ENCODE assay signal across 17 mouse cellular contexts in the genomic region with DNA sequence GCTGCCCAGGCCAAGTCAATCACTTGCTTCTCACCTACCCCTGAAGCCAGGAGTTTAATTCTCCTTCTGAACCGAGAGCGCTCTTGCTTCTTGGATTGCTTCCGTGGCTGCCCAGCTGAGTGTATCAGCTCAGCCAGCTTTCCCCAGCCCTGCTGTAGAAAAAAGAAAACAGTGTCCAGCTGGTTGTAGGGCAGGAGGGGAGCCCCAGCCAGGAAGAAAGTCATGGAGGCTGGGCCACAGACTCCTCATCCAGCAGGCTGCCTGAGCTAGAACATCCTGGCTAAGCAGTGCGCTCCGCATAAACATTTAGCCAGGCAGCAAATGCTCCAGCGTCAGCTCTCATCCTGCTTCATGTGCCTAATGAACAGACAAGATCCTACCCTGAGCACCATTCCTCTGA. TPM values are rescaled to one million over a fixed set of nuclear protein-coding genes. Genes with fewer than 3 reads are reported as not detected.
DNase-seq lines count a peak whose midpoint lies in the region; ATAC-seq lines count a peak whose summit lies in the region.
"Had no signal": no experiment of that assay in that cellular context is flagged by ENCODE, and none has a peak within 500 bp of the region (broad histone marks: within the 10 kb centered on the region; RNA-seq: fewer than 3 reads in every experiment).

No protein-coding gene starts in this region.

- ATAC-seq in heart, embryonic 14.5 days (ENCODE audit: insufficient number of reproducible peaks, insufficient read depth, low FRiP score, low read depth) = no peak
- ATAC-seq in midbrain, embryonic 11.5 days (ENCODE audit: low FRiP score) = no peak
- ATAC-seq in hindbrain, embryonic 12.5 days (ENCODE audit: low FRiP score) = no peak
- ATAC-seq in liver, embryonic 16.5 days (ENCODE audit: low read depth) = peak; percentile 16; the same call in 1 of the 2 replicates
- no peak for ATAC-seq in megakaryocyte-erythroid progenitor cell, adult 5-6 weeks (replicated peaks; ENCODE audit: low FRiP score, low TSS enrichment, poor library complexity, severe bottlenecking)
- ATAC-seq: Patski had no signal

- no peak overlapping the region for H3K4me3 ChIP-seq in heart, embryonic 14.5 days (ENCODE audit: control insufficient read depth in 1 of 2, insufficient read depth in 1 of 2, low read depth in 1 of 2, low read length in 2 of 2)
- H3K4me3 ChIP-seq in midbrain, embryonic 10.5 days = no peak overlapping the region
- no peak overlapping the region for H3K4me3 ChIP-seq in midbrain, embryonic 11.5 days (ENCODE audit: low read depth, low read length)
- H3K4me3 ChIP-seq in hindbrain, embryonic 12.5 days = no peak overlapping the region
- no peak overlapping the region for H3K4me3 ChIP-seq in liver, embryonic 16.5 days (ENCODE audit: low read depth, low read length)
- H3K4me3 ChIP-seq: erythroblast, embryonic 14.5 days; layer of hippocampus, adult 2 months; midbrain, embryonic 12.5 days had no signal

- H3K9ac ChIP-seq in heart, embryonic 14.5 days (ENCODE audit: low read length) = no peak overlapping the region
- no peak overlapping the region for H3K9ac ChIP-seq in midbrain, embryonic 11.5 days (ENCODE audit: low read length)
- no peak overlapping the region for H3K9ac ChIP-seq in hindbrain, embryonic 12.5 days
- H3K9ac ChIP-seq in liver, embryonic 16.5 days (ENCODE audit: low read depth, low read length) = no peak overlapping the region
- H3K9ac ChIP-seq: midbrain, embryonic 12.5 days had no signal

- H3K4me1 ChIP-seq in heart, embryonic 14.5 days (ENCODE audit: control insufficient read depth in 2 of 2, insufficient read depth in 2 of 2, low read length in 2 of 2) = peaks cover 3 to 6% of the 10 kb centered on the region in 2 experiments; a peak in 1 of 4 replicates
- peaks cover 17% of the 10 kb centered on the region for H3K4me1 ChIP-seq in midbrain, embryonic 10.5 days
- H3K4me1 ChIP-seq in midbrain, embryonic 11.5 days (ENCODE audit: control insufficient read depth, insufficient read depth, low read length) = peaks cover under 1% of the 10 kb centered on the region; the same call in 1 of the 2 replicates
- peaks cover 13% of the 10 kb centered on the region for H3K4me1 ChIP-seq in hindbrain, embryonic 12.5 days
- no peaks in the 10 kb centered on the region for H3K4me1 ChIP-seq in liver, embryonic 16.5 days (ENCODE audit: control insufficient read depth, low read depth, low read length)

- 0 out of 2 replicates have a peak overlapping the region, but pooled peaks have one; percentile 16 for H3K4me2 ChIP-seq in heart, embryonic 14.5 days (ENCODE audit: low read length)
- no peak overlapping the region for H3K4me2 ChIP-seq in midbrain, embryonic 11.5 days
- peak overlapping the region; percentile 11; the same call in 1 of the 2 replicates for H3K4me2 ChIP-seq in hindbrain, embryonic 12.5 days (replicated peaks)
- H3K4me2 ChIP-seq in liver, embryonic 16.5 days (ENCODE audit: low read depth, low read length) = no peak overlapping the region
- H3K4me2 ChIP-seq: midbrain, embryonic 12.5 days had no signal

- H3K9me3 ChIP-seq in heart, embryonic 14.5 days (ENCODE audit: control insufficient read depth, low read length) = no peaks in the 10 kb centered on the region
- no peaks in the 10 kb centered on the region for H3K9me3 ChIP-seq in midbrain, embryonic 10.5 days (replicated peaks)
- H3K9me3 ChIP-seq in midbrain, embryonic 11.5 days (ENCODE audit: control insufficient read depth, low read length) = no peaks in the 10 kb centered on the region
- no peaks in the 10 kb centered on the region for H3K9me3 ChIP-seq in hindbrain, embryonic 12.5 days (replicated peaks)
- H3K9me3 ChIP-seq in liver, embryonic 16.5 days (replicated peaks; ENCODE audit: control insufficient read depth, low read length) = no peaks in the 10 kb centered on the region
- H3K9me3 ChIP-seq: midbrain, embryonic 12.5 days had no signal

- H3K27ac ChIP-seq in heart, embryonic 14.5 days (replicated peaks in 1 of 2; ENCODE audit: control insufficient read depth in 1 of 2, insufficient read depth in 1 of 2, low read depth in 2 of 2, low read length in 2 of 2) = peak overlapping the region; percentile 42 to 64
- 0 out of 2 replicates have a peak overlapping the region, but pooled peaks have one; percentile 3 for H3K27ac ChIP-seq in midbrain, embryonic 10.5 days (replicated peaks)
- H3K27ac ChIP-seq in midbrain, embryonic 11.5 days (ENCODE audit: low read depth, low read length) = no peak overlapping the region
- peak overlapping the region; percentile 66 for H3K27ac ChIP-seq in hindbrain, embryonic 12.5 days
- no peak overlapping the region for H3K27ac ChIP-seq in liver, embryonic 16.5 days (ENCODE audit: low read length)
- H3K27ac ChIP-seq: layer of hippocampus, adult 2 months; midbrain, embryonic 12.5 days; stomach, postnatal 0 days had no signal

- no peaks in the 10 kb centered on the region for H3K27me3 ChIP-seq in heart, embryonic 14.5 days (ENCODE audit: control insufficient read depth, insufficient read depth, low read length)
- H3K27me3 ChIP-seq in midbrain, embryonic 10.5 days (ENCODE audit: low read depth, poor library complexity, severe bottlenecking) = no peaks in the 10 kb centered on the region
- no peaks in the 10 kb centered on the region for H3K27me3 ChIP-seq in midbrain, embryonic 11.5 days (ENCODE audit: control insufficient read depth, insufficient read depth, low read length)
- H3K27me3 ChIP-seq in hindbrain, embryonic 12.5 days = no peaks in the 10 kb centered on the region
- no peaks in the 10 kb centered on the region for H3K27me3 ChIP-seq in liver, embryonic 16.5 days (ENCODE audit: control insufficient read depth, insufficient read depth, low read depth, low read length)
- H3K27me3 ChIP-seq: midbrain, embryonic 12.5 days had no signal

- no peaks in the 10 kb centered on the region for H3K36me3 ChIP-seq in heart, embryonic 14.5 days (ENCODE audit: control insufficient read depth, insufficient read depth, low read length)
- H3K36me3 ChIP-seq in midbrain, embryonic 10.5 days = no peaks in the 10 kb centered on the region
- no peaks in the 10 kb centered on the region for H3K36me3 ChIP-seq in midbrain, embryonic 11.5 days (ENCODE audit: control insufficient read depth, insufficient read depth, low read length)
- no peaks in the 10 kb centered on the region for H3K36me3 ChIP-seq in hindbrain, embryonic 12.5 days
- no peaks in the 10 kb centered on the region for H3K36me3 ChIP-seq in liver, embryonic 16.5 days (ENCODE audit: control insufficient read depth, insufficient read depth)
- H3K36me3 ChIP-seq: midbrain, embryonic 12.5 days had no signal

- DNase-seq in heart, adult 11 months = no peak
- no peak for DNase-seq in midbrain, embryonic 10.5 days (ENCODE audit: low spot score)
- DNase-seq in midbrain, embryonic 11.5 days (ENCODE audit: low spot score, missing footprints) = no peak
- no peak for DNase-seq in natural killer cell, adult 2 months (ENCODE audit: low spot score in 2 of 2)

- 29% methylated on average over 6 of the region's 6 CpGs for WGBS in heart, embryonic 14.5 days
- WGBS in midbrain, embryonic 10.5 days = 65% methylated on average over 6 of the region's 6 CpGs
- WGBS in midbrain, embryonic 11.5 days = 52% methylated on average over 6 of the region's 6 CpGs
- WGBS in hindbrain, embryonic 12.5 days = 43% methylated on average over 6 of the region's 6 CpGs
- 19% methylated on average over 6 of the region's 6 CpGs for WGBS in liver, embryonic 16.5 days (ENCODE audit: insufficient replicate concordance)

RNA-seq across cellular contexts. Expression of a gene that starts 34.9 kb away (rescaled TPM):
- polyA plus RNA-seq in heart, embryonic 14.5 days (2014; fragmentation: Nextera tagmentation; extraction: Ambion mirVana) = not detected in 2 replicates
- polyA plus RNA-seq in midbrain, embryonic 10.5 days (2016; fragmentation: Nextera tagmentation; extraction: Ambion mirVana) = not detected in 2 replicates
- 0.29 TPM in 1 of 2 replicates, not detected in the other for polyA plus RNA-seq in midbrain, embryonic 11.5 days (2014; fragmentation: Nextera tagmentation; extraction: Ambion mirVana)
- polyA plus RNA-seq in hindbrain, embryonic 12.5 days (2016; fragmentation: Nextera tagmentation; extraction: Ambion mirVana) = not detected in 2 replicates
- not detected in 2 replicates for polyA plus RNA-seq in liver, embryonic 16.5 days (2015; fragmentation: Nextera tagmentation; extraction: Ambion mirVana)
- not detected in 2 replicates for total RNA-seq in megakaryocyte-erythroid progenitor cell, adult 5-6 weeks (2014; fragmentation: Nextera tagmentation)
- not detected in 2 replicates for total RNA-seq in megakaryocyte-erythroid progenitor cell, adult 5-6 weeks (2017)
- total RNA-seq: adrenal gland, adult 18-20 months; granulocyte monocyte progenitor cell, adult 5-6 weeks; layer of hippocampus, adult 2 months; left cerebral cortex, postnatal 14 days had no signal
- polyA plus RNA-seq: erythroblast, embryonic 14.5 days; lung, embryonic 16.5 days; midbrain, embryonic 12.5 days; Patski; stomach, postnatal 0 days had no signal

RNA-seq across cellular contexts. Expression of a gene that starts 48.3 kb away (rescaled TPM):
- 0.15 and 0.32 TPM in 2 replicates for polyA plus RNA-seq in heart, embryonic 14.5 days (2014; fragmentation: Nextera tagmentation; extraction: Ambion mirVana)
- 0.89 and 0.93 TPM in 2 replicates for polyA plus RNA-seq in midbrain, embryonic 10.5 days (2016; fragmentation: Nextera tagmentation; extraction: Ambion mirVana)
- polyA plus RNA-seq in midbrain, embryonic 11.5 days (2014; fragmentation: Nextera tagmentation; extraction: Ambion mirVana) = 1.0 and 1.6 TPM in 2 replicates
- 3.0 and 3.7 TPM in 2 replicates for polyA plus RNA-seq in hindbrain, embryonic 12.5 days (2016; fragmentation: Nextera tagmentation; extraction: Ambion mirVana)
- polyA plus RNA-seq in liver, embryonic 16.5 days (2015; fragmentation: Nextera tagmentation; extraction: Ambion mirVana) = 0.12 and 0.13 TPM in 2 replicates
- total RNA-seq in megakaryocyte-erythroid progenitor cell, adult 5-6 weeks (2014; fragmentation: Nextera tagmentation) = 0.04 TPM in 1 of 2 replicates, not detected in the other
- not detected in 2 replicates for total RNA-seq in megakaryocyte-erythroid progenitor cell, adult 5-6 weeks (2017)
- total RNA-seq: granulocyte monocyte progenitor cell, adult 5-6 weeks had no signal
- polyA plus RNA-seq: erythroblast, embryonic 14.5 days had no signal

Comparison
In these comparisons a context has a peak if more than half of its experiments do, and no peak if none do; other contexts are left out.
1. H3K27ac ChIP-seq: peak in heart, embryonic 14.5 days (2 of 2), midbrain, embryonic 10.5 days (single experiment) and hindbrain, embryonic 12.5 days (single experiment); none in midbrain, embryonic 11.5 days (single experiment) and liver, embryonic 16.5 days (single experiment).
2. H3K4me2 ChIP-seq: peak in heart, embryonic 14.5 days (single experiment) and hindbrain, embryonic 12.5 days (single experiment); none in midbrain, embryonic 11.5 days (single experiment) and liver, embryonic 16.5 days (single experiment).